Mouse (Mus musculus): Measurements from ENCODE around the gene Reln.

Reln gene

DNA sequence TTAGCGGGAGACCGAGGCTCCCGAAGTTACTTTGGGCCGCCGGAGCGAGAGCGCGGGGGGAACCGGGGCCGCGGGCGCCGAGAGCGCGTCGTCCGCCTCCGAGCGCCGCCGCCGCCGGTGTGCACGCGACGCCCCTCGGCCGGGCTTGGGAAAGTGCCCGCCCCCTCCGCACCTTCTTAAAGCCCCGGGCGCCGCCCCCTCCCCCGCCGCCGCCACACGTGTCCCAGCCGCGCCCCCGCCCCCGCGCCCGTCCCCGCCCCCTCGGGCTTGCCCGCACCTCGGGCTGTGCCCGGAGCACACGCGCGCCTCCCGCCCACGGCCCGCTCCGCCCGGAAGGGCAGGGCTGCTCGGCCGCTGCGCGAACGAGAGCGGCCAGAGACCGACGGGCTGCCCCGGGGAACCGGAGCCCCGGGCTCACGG is at the start of gene Reln:
Gene Reln (minus strand): TSS at position 147 of the 420 bp plus-strand sequence.
- no peak for DNase-seq (ENCODE audit: low read depth)

GRCm38 (mm10) chr5:22388502-22388901 is 44.0 kb upstream of the Reln start:
- no peak for DNase-seq (ENCODE audit: low read depth)

GRCm38 (mm10) chr5:22360510-22360909 is 16.0 kb upstream of the Reln start:
- DNase-seq (ENCODE audit: low read depth): no peak

- peak; percentile 97 for DNase-seq (ENCODE audit: low read depth)
Observed at GRCm38 (mm10) chr5:22348412-22348811, 3.9 kb upstream of the Reln start.

DNA sequence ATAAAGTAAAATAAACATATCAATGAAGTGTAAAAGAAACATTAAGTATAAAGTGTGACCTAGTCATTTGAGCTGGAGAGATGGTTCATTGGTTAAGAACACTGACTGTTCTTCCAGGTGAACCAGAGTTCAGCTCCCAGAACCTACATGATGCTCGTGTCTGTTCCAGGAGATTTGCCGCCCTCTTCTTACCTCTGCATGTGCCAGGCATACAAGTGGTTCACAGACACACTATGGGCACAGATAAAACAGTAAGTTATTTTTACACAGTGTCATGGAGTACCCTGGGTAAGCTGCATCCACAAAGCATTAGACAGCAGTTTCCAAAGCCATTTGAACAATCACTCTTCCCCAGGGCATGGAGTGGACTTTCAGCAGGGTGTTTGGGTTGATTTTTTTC is 3.2 kb upstream of the Reln start:
- no peak for DNase-seq (ENCODE audit: low read depth)

- no peak for DNase-seq (ENCODE audit: low read depth)
Observed at GRCm38 (mm10) chr5:22345894-22346635, 1.6 kb upstream of the Reln start.

DNA sequence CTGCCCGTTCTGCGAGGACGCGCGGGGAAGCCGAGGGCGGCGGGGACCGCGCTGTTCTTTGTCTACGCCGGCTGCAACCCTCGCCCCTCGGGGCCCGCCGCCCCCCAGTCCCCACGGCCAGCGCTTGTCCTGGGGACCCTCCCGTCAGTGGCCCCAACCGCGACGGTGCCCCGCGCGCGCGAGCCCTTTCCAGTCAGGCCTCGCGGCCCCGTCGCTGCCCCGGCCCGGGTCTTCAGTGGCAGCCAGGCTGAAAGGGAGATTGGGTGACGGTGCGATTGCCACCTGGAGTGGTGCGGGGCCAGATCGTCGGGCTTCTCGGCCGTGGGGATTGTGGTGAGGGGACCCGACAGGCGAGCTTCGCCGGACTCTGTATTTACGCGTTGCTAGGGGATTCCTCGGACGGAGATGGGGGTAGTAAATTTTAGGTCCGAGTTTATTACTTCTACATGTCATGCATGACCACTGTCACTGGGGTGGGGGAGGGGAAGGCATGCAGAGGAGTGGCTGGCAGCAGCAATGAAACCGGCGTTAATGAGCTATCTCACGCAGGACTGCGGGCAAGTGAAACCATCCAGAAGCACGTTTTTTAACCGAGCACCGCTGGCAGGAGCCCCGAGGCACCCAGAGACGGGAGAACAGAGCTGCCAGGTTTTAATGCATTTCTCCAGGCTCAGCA is 612 bp upstream of the Reln start:
- DNase-seq (ENCODE audit: low read depth): no peak

DNA sequence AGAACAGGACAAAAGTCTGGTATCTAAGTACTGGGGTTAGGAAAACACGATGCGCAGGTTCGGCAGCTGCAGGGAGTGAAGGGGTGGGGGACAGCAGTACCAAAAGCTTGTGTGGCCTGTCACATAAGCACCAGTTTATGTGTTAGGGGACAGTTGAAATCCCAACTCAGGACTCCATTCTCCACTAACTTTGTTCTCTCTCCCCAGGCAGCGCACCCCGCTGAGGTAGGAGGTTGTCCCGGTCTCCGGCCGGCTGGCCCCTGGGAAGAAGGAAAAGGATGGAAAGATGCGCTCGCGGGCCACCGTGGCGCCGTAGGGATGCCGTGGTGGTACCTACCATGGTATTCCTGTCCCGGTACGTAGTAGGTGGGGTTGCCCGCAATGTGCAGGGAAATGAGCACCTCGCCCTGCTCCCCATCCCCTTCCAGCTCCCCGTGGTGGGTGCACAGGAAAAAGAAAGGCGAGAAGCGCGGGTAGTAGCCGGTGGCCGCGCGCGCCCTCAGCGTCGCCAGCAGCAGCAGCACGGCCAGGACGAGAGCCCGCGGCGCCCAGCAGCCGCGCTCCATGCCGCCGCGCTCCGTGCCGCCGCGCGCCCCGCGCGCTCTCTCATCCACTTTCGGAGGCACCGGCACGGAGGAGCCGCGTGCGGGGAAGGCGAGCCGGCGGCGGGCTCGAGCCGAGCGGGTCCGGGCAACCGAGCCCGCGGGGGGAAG is 503 bp downstream of the Reln start:
- no peak for DNase-seq (ENCODE audit: low read depth)

DNA sequence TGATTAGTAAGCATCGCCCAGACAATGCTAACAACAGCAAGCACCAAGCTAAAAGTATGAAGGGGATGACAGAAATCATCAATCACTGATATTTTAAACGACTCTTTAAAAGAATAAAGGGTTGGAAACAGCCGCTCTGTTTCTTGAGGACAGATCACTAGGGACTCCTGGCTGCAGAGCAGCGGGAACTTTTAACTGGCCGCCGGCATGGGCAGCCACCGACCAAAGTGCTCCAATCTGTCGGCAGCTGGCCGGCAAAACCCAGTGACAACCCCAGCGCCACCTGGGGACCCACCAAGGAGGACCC is 1.0 kb downstream of the Reln start:
- DNase-seq (ENCODE audit: low read depth): no peak

DNA sequence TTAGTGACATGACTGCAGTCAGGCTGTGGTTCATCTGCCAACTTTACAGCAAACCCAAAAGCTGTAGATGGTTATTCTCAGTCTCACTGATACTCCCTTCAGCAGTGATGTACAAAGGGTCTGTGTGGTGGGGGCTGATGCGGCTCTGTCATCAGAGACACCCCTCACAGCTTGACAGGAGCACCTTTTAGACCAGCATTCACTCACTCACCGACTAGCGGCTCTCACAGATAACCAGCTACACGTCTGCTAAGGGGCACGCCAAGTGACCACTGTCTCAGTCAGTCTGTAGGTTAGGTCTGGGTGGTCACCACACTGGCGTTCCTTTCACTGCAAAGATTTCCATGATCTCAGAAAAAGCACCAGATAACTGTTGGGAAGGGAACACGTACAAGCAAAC is 2.0 kb downstream of the Reln start:
- no peak for DNase-seq (ENCODE audit: low read depth)

GRCm38 (mm10) chr5:22340991-22341390 is 3.5 kb downstream of the Reln start:
- no peak for DNase-seq (ENCODE audit: low read depth)

DNA sequence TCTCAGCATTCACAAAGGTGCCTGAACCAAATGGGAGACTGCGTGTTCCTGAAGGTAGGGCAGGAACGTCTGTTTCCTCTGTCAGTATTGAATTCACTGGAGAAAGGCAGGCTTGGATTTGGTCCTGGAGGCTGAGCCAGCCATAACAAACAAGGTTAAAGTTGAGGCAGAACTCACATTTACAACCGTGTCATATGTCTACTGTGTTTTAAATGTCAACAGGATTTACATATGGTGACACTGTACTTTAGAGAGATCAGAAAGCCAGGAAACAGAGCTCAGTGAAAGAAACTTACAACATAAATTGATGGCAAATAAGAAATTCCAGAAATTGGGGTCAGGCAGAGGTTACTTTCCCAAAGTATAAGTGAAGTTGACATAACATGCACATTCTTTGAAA is 9.1 kb downstream of the Reln start:
- DNase-seq (ENCODE audit: low read depth): no peak

- no peak for DNase-seq (ENCODE audit: low read depth)
Observed at GRCm38 (mm10) chr5:22330802-22331201, 13.7 kb downstream of the Reln start.

DNA sequence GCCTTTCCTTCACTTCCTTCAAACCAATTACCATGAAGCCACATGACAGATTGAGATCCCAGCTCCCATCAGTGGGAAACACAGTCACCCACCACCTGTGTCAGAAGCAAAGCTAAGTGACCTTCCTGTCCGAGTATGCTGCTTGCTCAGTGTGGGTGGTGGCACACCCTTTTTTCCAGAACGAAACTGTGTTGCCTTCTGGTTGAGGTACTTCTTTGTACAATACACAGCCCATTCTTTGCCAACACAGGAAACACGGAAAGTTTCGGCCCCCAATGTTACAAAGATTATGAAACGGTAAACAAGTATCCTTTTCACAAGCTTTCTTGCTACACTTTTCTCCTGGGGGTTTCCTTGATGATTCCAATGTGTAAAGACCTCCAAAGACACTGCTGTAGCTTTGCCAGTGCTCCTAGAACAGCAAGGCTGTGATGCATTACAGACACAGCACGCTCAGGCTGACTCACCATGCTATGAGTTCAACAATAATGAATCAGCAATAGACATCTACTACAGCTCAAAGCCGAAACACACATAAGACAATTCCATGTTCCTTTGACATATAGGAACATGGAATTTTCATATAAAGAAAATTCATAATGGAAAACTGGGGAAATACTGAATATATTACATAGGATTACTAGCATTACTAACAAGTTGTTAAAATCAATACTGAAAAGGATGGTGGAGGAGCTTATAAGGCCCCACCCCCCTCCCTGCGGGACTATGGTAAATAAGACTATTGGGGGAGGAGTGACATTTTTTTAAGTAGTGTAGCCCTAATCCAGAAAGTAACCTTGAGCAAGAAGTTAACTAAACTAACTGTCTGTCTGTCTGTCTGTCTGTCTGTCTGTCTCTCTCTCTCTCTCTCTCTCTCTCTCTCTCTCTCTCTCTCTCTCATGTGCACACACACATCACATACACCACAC is 15.8 kb downstream of the Reln start:
- no peak for DNase-seq (ENCODE audit: low read depth)

- DNase-seq (ENCODE audit: low read depth): no peak
Observed at GRCm38 (mm10) chr5:22327170-22327569, 17.3 kb downstream of the Reln start.

GRCm38 (mm10) chr5:22323801-22324200 is 20.7 kb downstream of the Reln start:
- no peak for DNase-seq (ENCODE audit: low read depth)

GRCm38 (mm10) chr5:22317807-22318206 is 26.7 kb downstream of the Reln start:
- DNase-seq (ENCODE audit: low read depth): no peak

- DNase-seq (ENCODE audit: low read depth): no peak
Observed at GRCm38 (mm10) chr5:22316471-22316870, 28.0 kb downstream of the Reln start.

- DNase-seq (ENCODE audit: low read depth): no peak
Observed at GRCm38 (mm10) chr5:22315990-22316389, 28.5 kb downstream of the Reln start.

- no peak for DNase-seq (ENCODE audit: low read depth)
Observed at GRCm38 (mm10) chr5:22312995-22313394, 31.5 kb downstream of the Reln start.

- DNase-seq (ENCODE audit: low read depth): no peak
Observed at GRCm38 (mm10) chr5:22311046-22311445, 33.5 kb downstream of the Reln start.

DNA sequence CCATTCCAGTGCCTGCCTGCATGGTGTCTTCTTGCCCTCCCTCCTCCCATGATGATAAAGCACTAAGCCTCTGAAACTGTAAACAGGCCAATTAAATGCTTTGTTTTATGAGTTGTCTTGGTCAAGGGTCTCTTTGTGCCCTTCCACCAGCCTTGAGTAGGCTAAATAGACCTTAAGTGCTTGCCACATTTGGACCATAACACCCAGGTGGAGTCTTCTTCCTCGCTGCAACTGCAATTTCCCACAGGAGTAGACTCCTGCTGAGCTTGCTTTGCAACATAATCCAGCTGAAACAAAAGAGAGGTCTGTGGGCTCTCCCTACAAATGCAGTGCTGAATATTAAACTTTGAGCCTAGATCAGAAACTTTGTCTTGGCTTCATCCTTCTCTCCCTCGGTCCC is 35.5 kb downstream of the Reln start:
- DNase-seq (ENCODE audit: low read depth): no peak
